In the genomic region with DNA sequence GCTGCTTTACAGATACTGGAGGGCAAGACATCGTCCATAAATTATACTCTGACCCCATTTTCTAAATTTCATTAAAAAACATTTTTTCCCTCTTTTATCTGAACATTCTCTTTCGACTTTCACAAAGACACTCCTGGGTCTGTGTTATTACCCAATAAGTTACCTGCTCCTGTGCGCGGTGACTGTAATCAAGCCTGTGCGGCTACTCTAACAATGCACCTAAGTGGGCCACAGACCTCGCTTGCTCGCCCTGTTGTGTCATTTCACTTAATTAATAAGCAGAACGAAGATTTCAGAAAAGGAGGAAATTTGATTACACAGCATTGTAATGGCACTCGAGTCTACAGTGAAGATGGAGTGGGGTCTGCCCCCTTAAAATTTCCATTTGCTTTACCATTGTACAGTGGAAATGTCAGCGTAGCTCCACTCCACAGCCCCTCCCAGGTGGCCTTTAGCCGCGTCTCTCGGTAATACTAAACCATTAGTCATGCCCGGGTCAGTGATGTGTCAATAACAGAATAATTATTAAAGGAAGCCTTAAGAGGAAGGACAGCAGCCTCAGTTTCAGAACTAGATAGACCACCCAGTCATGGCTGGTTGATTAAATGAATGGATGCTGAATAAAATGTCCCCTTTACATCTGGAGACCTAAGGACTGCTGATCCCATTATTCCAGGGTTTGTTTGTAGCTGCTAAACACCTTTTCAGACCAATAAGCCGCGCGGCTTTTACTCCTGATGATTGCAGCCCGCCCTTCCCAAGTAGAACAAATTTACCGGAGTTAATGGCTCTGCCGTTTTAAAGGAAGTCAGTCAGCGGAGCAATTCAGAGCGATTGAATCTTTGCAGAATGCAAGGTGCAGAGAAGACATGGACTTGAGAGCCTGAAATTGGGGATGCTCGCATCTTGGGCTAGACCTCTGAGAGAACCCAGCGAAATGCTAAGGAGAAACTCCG, we compare ENCODE assay signal across 14 mouse cellular contexts.
A peak's percentile ranks its signal among the peaks of the same experiment; 100 is the strongest.
DNase-seq lines count a peak whose midpoint lies in the region; ATAC-seq and TF ChIP-seq lines count a peak whose summit lies in the region.
"Had no signal": no experiment of that assay in that cellular context is flagged by ENCODE, and none has a peak within 500 bp of the region (broad histone marks: within the 10 kb centered on the region; RNA-seq: fewer than 3 reads in every experiment).

No protein-coding gene starts in this region.

- WGBS in embryonic facial prominence, embryonic 10.5 days, result 58% methylated on average over 25 of the region's 25 CpGs
- WGBS in hindbrain, embryonic 11.5 days, result 55% methylated on average over 25 of the region's 25 CpGs
- WGBS in midbrain, embryonic 15.5 days, result 39% methylated on average over 25 of the region's 25 CpGs

- H3K9ac ChIP-seq in hindbrain, embryonic 11.5 days (ENCODE audit: low read depth, low read length), result no peak overlapping the region
- no peak overlapping the region for H3K9ac ChIP-seq in midbrain, embryonic 15.5 days
- H3K9ac ChIP-seq: limb, embryonic 13.5 days; stomach, embryonic 15.5 days had no signal

- ATAC-seq in hindbrain, embryonic 11.5 days (ENCODE audit: low FRiP score), result peak; percentile 66
- ATAC-seq in midbrain, embryonic 15.5 days (replicated peaks), result peak; percentile 58

- TF ChIP-seq CTCF in E14TG2a.4 (conservative IDR thresholded peaks at IDR 0.05; ENCODE audit: low read length), result no peak

- H3K27ac ChIP-seq in embryonic facial prominence, embryonic 10.5 days (replicated peaks), result no peak overlapping the region
- H3K27ac ChIP-seq in hindbrain, embryonic 11.5 days (ENCODE audit: low read depth, low read length), result no peak overlapping the region
- H3K27ac ChIP-seq in midbrain, embryonic 15.5 days, result no peak overlapping the region
- H3K27ac ChIP-seq: limb, embryonic 13.5 days; stomach, embryonic 15.5 days had no signal

- peaks cover 15% of the 10 kb centered on the region for H3K4me1 ChIP-seq in E14TG2a.4 (replicated peaks; ENCODE audit: low read depth, low read length)
- H3K4me1 ChIP-seq in embryonic facial prominence, embryonic 10.5 days, result peaks cover 18% of the 10 kb centered on the region
- no peaks in the 10 kb centered on the region for H3K4me1 ChIP-seq in hindbrain, embryonic 11.5 days (replicated peaks; ENCODE audit: control insufficient read depth, insufficient read depth, low read length)
- H3K4me1 ChIP-seq in midbrain, embryonic 15.5 days, result peaks cover 10% of the 10 kb centered on the region
- H3K4me1 ChIP-seq: limb, embryonic 13.5 days; stomach, embryonic 15.5 days had no signal

- no peaks in the 10 kb centered on the region for H3K9me3 ChIP-seq in E14TG2a.4 (ENCODE audit: low read length)
- H3K9me3 ChIP-seq in embryonic facial prominence, embryonic 10.5 days, result no peaks in the 10 kb centered on the region
- no peaks in the 10 kb centered on the region for H3K9me3 ChIP-seq in hindbrain, embryonic 11.5 days (ENCODE audit: control insufficient read depth, low read length)
- no peaks in the 10 kb centered on the region for H3K9me3 ChIP-seq in midbrain, embryonic 15.5 days
- H3K9me3 ChIP-seq: limb, embryonic 13.5 days; stomach, embryonic 15.5 days had no signal

- peak; percentile 11 for DNase-seq in embryonic facial prominence, embryonic 10.5 days (ENCODE audit: low spot score)
- peak; percentile 27 for DNase-seq in hindbrain, embryonic 11.5 days (ENCODE audit: low spot score)
- DNase-seq in layer of hippocampus, adult 8-10 months (ENCODE audit: low spot score in 2 of 2), result no peak
- no peak for DNase-seq in gastrocnemius, postnatal 10 days
- DNase-seq in layer of hippocampus, postnatal 14 days (ENCODE audit: low spot score in 2 of 2), result no peak
- DNase-seq: adrenal gland, adult 2 months; cerebellum, adult 9-11 months; gastrocnemius, postnatal 36 days; kidney, adult 11 months; right cerebral cortex, adult 18-20 months had no signal

- H3K4me2 ChIP-seq in hindbrain, embryonic 11.5 days (replicated peaks; ENCODE audit: low read depth, low read length), result no peak overlapping the region
- peak overlapping the region; percentile 20 for H3K4me2 ChIP-seq in midbrain, embryonic 15.5 days
- H3K4me2 ChIP-seq: limb, embryonic 13.5 days; stomach, embryonic 15.5 days had no signal

- no peaks in the 10 kb centered on the region for H3K27me3 ChIP-seq in E14TG2a.4 (ENCODE audit: insufficient read depth, low read length)
- H3K27me3 ChIP-seq in embryonic facial prominence, embryonic 10.5 days (replicated peaks; ENCODE audit: low read depth, poor library complexity, severe bottlenecking), result no peaks in the 10 kb centered on the region
- no peaks in the 10 kb centered on the region for H3K27me3 ChIP-seq in hindbrain, embryonic 11.5 days (ENCODE audit: control insufficient read depth, insufficient read depth, low read length)
- no peaks in the 10 kb centered on the region for H3K27me3 ChIP-seq in midbrain, embryonic 15.5 days (replicated peaks)
- H3K27me3 ChIP-seq: limb, embryonic 13.5 days; stomach, embryonic 15.5 days had no signal

- H3K36me3 ChIP-seq in E14TG2a.4 (ENCODE audit: insufficient read depth, low read length), result no peaks in the 10 kb centered on the region
- no peaks in the 10 kb centered on the region for H3K36me3 ChIP-seq in embryonic facial prominence, embryonic 10.5 days (replicated peaks)
- no peaks in the 10 kb centered on the region for H3K36me3 ChIP-seq in hindbrain, embryonic 11.5 days (ENCODE audit: control insufficient read depth, insufficient read depth, low read length)
- H3K36me3 ChIP-seq in midbrain, embryonic 15.5 days (replicated peaks), result no peaks in the 10 kb centered on the region
- H3K36me3 ChIP-seq: limb, embryonic 13.5 days; stomach, embryonic 15.5 days had no signal

- peak overlapping the region; percentile 24; the same call in 1 of the 2 replicates for H3K4me3 ChIP-seq in E14TG2a.4 (replicated peaks; ENCODE audit: low read length)
- H3K4me3 ChIP-seq in embryonic facial prominence, embryonic 10.5 days, result no peak overlapping the region
- no peak overlapping the region for H3K4me3 ChIP-seq in hindbrain, embryonic 11.5 days (ENCODE audit: low read depth, low read length)
- H3K4me3 ChIP-seq in midbrain, embryonic 15.5 days, result no peak overlapping the region
- H3K4me3 ChIP-seq: limb, embryonic 13.5 days; stomach, embryonic 15.5 days had no signal

Comparison
In these comparisons a context has a peak if more than half of its experiments do, and no peak if none do; other contexts are left out.
1. DNase-seq: peak in embryonic facial prominence, embryonic 10.5 days (single experiment) and hindbrain, embryonic 11.5 days (single experiment); none in layer of hippocampus, adult 8-10 months (0 of 2), gastrocnemius, postnatal 10 days (single experiment) and layer of hippocampus, postnatal 14 days (0 of 2).